Mouse (Mus musculus) G1E (cell line): ENCODE measurements around the gene Peli1.

Source experiments
- CTCF ChIP-seq: IDR thresholded peaks from 2 replicates; pipeline ENCODE4 v1.5.1; 2012; ENCODE audit warnings: low read depth, low read length, inconsistent platforms, mixed read lengths
- TAL1 ChIP-seq: conservative IDR thresholded peaks from 2 replicates; pipeline ENCODE4 v1.6.1; 2012; ENCODE audit warnings: low read depth, low read length, inconsistent platforms, mixed read lengths

DNA sequence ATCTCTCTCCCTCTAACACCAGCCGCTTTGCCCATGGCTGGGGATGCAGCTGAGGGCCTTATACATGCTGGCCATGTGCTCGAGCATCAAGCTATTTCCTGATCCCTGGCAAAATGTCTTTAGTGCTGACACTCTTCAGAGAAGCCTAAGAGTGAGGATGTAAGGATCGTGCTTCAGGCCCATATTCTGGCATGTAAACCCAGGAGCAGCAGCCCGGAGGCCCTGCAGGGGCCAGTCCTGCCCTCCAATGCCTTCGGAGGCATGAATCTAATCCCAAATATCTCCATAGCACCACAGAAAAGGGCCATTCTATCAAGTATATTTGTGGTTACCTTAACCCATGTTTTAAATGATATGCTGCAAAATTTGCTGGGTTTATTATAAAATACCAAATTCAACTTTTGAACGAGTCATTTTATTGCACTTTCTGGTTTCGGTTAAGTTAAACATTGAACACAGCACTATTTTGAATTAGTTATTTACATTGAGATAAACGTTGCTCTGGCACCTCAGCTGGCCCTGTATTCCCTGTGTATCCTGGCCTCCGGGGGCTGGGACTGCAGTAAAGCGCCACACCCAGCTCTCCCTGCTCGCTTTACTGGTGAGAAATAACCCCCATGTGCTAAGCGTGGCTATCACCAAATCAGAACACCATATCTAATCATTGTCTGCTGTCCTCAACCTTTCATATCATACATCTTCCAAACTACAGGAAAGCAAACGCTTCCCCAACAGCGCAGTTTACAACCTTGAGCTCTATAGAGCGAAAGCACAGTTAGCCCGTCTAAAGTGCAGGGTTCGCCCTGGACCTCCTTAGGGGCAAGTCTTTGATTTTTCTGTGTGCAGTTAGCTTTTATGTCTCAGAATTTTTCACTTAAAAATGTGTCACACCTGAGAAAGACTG lies 33.3 kb upstream of the Peli1 start:
- TF ChIP-seq CTCF (no peak), TAL1 (no peak)
